19 mouse cellular contexts compared by ENCODE assay signal in genomic region chr2:68334945-68335344, GRCm38 (mm10).
"Had no signal": no experiment of that assay in that cellular context is flagged by ENCODE, and none has a peak within 500 bp of the region (broad histone marks: within the 10 kb centered on the region; RNA-seq: fewer than 3 reads in every experiment).

No protein-coding gene starts in this region.

- DNase-seq: kidney, postnatal 10 days; kidney, postnatal 36 days; layer of hippocampus, postnatal 36 days; liver, embryonic 13.5 days; lung, adult 2 months; lung, postnatal 14 days; lung, postnatal 4 days; right cerebral cortex, adult 18-20 months; right cerebral cortex, postnatal 14 days; right cerebral cortex, postnatal 4 days; thymus, adult 2 months; thymus, postnatal 14 days; thymus, postnatal 4 days had no signal

- H3K4me2 ChIP-seq: kidney, embryonic 15.5 days; liver, embryonic 13.5 days; midbrain, embryonic 15.5 days; neural tube, embryonic 12.5 days; neural tube, embryonic 15.5 days had no signal

- H3K27me3 ChIP-seq: kidney, embryonic 15.5 days; liver, embryonic 13.5 days; midbrain, embryonic 15.5 days; neural tube, embryonic 12.5 days; neural tube, embryonic 15.5 days had no signal

- H3K9me3 ChIP-seq: kidney, embryonic 15.5 days; liver, embryonic 13.5 days; midbrain, embryonic 15.5 days; neural tube, embryonic 12.5 days; neural tube, embryonic 15.5 days had no signal

- ATAC-seq: midbrain, embryonic 15.5 days had no signal

- H3K27ac ChIP-seq: kidney, embryonic 15.5 days; left cerebral cortex, adult 2 months; liver, embryonic 13.5 days; midbrain, embryonic 15.5 days; neural tube, embryonic 12.5 days; neural tube, embryonic 15.5 days; stomach, postnatal 0 days had no signal

- H3K36me3 ChIP-seq: liver, embryonic 13.5 days; midbrain, embryonic 15.5 days; neural tube, embryonic 12.5 days; neural tube, embryonic 15.5 days had no signal

- H3K4me3 ChIP-seq: kidney, embryonic 15.5 days; left cerebral cortex, adult 2 months; liver, embryonic 13.5 days; midbrain, embryonic 15.5 days; neural tube, embryonic 12.5 days; neural tube, embryonic 15.5 days had no signal

- H3K9ac ChIP-seq: kidney, embryonic 15.5 days; liver, embryonic 13.5 days; midbrain, embryonic 15.5 days; neural tube, embryonic 12.5 days; neural tube, embryonic 15.5 days had no signal

- H3K4me1 ChIP-seq: kidney, embryonic 15.5 days; liver, embryonic 13.5 days; midbrain, embryonic 15.5 days; neural tube, embryonic 15.5 days had no signal
